Mouse (Mus musculus) right cerebral cortex, postnatal 36 days (tissue): Measurements from ENCODE around the gene Pkig.
A peak's percentile ranks its signal among the peaks of the same experiment; 100 is the strongest.

Source experiments
- DNase-seq, 2 experiments: peaks; one replicate each; pipeline ENCODE4 v3.0.0; 2022; ENCODE audit warnings: low spot score in 2 of 2, mixed read lengths in 1 of 2

The Pkig gene

DNA sequence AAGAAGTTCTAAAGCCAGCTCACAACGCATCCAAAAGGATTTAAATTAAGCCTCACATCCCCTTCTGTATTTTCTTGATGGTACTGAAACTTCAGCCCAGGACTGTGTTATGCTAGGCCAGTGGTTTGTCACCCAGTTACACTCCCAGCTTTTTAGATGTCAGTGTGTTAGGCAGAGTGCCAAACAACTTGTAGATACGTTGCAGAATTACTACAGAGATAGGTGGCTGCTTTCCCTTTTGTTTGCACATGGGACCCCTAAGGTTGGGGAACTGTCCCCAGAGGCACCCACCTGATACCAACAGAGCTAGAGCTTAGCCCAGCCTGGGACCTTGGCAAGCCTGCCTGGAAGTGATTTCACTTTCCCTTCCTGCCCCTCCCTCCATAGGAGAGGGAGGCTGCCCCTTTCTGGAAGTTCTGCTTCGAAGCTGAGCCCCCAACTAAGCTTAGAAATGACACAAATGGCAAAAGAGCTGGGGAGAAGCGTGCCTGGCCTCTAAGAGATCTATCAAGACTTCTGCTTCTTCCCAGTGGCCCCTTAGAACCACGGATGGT is 52.5 kb downstream of the Pkig start:
- no peak for DNase-seq

DNA sequence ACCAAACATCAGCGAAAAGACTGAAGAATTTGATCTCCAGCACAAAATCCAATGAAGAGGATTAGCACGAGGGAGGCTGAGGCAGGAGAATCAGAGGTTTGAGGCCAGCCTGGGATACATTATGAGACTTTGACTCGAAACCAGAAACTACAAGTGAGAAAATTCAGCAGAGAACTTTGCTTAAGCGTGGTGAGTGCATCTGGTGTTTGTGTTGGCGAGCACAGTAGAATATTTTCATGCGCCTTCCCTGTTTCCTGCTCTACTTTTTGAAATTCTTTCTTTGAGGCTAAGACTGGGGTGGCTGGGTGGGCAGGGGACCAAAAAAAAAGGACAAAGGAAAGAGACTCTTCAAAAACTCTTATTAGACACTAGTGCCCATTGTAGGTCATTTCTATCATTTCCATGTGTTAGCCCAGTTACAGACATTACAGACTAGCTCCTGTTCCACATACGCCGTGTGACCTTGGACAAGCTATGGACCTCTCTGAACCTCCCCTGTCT is 53.2 kb downstream of the Pkig start:
- DNase-seq: no peak

DNA sequence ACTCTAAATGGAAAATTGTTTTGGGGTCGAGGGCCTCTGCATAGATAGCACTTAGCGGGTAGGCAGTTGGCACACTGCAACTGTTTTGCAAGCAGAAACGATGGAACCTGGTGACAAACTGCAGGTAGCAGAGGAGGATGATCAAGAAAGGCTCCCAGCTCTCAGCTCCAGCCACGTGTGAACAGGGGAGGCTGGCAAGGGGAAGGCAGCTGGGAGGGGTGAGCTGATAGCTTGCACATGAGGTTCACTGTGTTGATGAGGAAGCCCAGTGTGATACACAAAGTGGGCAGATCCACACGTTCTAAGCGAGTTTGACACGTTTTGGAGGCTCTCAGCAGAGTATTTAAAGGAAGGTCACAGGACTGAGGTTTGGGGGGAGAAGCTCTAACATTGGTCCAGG is 54.3 kb downstream of the Pkig start:
- DNase-seq: no peak

DNA sequence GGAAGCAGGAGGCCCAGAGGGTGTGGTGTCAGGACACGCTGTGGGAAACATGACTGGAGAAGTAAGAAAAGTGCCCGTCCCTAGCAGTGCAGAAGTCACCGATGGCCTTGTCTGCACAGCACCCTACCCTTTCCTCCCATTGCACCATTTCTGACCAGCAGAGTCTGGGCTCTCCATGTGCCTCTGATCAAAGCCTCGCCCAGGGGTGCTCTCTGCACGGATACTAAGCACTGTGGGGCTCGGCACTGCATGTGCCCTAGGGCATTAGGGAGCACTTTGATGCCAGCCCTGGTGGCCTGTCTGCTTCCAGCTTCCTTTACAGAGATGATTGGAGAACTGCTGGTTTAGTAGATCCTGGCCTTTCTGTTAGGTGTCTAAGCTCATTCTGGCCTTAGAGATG is 54.7 kb downstream of the Pkig start:
- DNase-seq: no peak

DNA sequence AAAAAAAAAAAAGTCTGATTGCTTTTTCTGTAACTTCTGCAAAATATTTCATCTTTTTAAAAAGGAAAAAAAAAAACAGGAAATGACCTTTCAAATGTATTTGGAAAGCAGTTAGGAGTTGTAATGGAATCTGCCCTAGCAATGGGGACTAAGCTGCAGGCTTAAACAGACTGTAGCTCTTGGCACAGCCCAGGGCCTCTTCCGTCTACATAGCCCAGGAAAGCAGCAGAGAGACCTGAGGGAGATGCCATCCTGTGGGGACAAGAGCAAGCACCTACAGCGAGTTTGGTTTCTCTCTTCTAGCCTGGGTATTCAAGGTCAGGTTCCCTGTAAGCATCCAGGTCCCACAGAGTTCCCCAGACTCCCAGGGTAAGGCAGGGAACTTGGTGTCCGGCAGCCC is 55.2 kb downstream of the Pkig start:
- no peak for DNase-seq

DNA sequence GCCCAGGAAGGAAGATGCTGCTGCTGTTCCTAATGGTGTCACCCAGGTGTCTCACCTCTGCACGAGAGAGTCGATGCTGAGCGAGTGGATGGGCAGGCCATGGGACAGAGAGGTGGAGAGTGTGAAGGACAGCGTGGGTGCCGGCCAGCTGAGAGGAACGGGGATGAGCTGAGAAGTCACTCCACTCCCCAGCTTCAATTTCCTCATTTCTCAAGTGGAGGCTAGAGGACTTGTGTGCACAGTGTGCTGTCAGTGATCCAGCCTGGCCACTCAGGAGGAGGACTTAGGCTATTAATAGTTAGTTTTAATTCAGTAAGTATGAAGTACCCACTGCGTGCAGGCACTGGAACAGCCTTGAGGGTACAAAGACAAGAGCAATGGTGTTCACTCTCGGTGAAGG is 58.3 kb downstream of the Pkig start:
- no peak for DNase-seq

DNA sequence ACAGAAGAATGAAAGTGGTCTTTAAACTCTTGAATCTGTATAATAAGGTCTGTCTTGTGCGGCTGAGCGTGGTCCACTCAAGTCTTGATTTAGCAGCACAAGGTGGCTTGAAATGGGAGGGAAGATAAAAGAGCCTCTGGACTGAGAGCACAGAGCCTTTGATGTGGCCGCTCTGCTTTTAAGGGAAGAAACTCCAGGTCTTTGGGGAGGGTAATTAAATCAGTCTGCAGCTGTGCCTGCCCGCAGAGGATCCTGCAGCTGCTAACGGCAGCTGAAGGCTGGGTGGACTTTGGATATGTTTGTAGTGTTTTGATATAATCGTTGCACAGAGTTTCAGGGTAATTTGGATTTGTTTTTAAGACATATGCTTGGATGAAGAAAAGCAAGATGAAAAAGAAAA is 58.7 kb downstream of the Pkig start:
- no peak for DNase-seq

DNA sequence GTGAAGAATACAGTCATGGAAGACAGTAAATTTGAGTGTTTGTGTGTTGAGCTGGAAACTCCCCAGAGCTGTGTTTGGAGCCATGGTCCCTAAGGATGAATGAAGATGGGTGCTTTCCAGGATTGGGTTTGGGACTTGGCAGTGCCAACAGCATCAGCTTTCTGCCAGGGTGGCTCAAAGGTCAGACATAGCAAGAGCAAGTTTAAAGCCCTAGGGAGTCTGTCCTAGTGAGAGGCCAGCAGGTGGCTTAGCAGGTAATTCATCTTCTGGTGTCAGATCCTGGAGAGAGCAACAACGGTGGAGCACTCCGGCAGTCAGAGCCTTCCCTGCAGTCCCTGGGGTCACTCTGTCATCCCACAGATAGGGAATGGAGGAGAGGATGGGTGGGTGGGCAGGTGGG is 60.3 kb downstream of the Pkig start:
- no peak for DNase-seq

DNA sequence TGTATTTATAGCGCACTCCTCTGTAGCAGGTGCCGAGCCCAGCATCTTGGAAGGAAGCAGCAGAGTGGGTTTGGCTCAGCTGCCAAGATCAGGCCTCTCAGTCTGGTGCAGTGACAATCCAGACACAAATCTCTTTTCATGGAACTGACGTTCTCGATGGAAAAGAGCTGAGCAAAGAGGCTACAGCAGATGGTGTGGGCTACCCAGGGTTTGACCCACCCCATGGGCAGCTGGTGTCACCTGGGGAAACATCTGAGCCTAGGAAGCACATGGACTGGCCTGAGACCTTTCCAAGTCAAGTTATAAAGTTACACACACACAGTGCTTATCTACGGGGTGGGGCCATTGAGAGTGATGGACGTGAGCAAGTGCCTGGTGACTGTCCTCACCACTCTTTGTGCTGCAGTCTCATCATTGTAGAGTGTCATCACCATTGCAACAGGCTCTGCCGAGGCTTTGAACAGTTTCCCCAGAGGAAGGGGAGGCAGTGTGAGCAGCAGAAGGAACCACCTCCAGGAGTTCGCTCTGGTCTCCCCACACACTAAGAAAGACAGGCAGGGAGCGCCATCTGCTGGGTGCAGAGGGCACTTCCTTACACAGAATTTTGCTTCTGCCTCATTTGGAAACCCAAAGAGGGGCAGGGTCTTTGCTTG is 60.9 kb downstream of the Pkig start:
- DNase-seq: peak; percentile 68 to 75

DNA sequence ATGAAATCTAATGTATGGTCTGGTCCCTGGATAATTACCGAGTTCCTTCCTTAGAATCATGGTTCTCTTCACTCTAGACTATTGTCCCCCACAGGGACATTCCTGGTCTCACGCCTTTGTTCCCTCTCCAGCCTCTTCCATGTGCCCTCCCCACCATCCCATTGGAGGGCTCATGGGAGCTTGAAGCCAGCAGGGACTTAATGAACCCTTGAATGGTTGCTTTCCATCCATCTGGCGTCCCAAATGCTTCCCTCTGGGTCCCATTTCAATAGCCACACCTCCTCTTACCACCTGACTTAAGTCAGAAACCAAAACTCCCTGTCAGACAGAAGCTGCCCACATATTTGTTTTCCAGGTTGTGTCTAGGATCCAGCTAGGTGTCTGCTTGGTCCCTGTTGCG is 61.4 kb downstream of the Pkig start:
- no peak for DNase-seq

DNA sequence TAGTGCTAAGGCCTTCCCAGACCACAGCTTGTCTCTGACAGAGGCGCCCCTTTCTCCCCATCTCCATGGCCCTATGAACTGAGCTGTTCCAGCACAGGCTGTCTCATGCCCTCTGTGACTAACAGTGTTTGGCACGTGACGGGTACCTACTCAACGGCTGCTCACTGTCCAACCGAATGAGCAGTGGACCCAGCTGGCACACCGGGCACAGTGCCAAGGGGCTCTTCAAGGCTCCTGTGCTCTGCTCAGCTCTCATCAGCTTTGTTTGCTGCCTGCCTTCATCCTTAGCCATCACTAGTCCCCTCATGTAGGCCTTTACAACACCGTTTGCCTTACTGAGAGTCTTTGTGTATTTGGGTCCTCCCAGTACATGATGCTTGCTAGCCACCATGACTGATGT is 64.4 kb downstream of the Pkig start:
- peak; percentile 57 to 64 for DNase-seq

DNA sequence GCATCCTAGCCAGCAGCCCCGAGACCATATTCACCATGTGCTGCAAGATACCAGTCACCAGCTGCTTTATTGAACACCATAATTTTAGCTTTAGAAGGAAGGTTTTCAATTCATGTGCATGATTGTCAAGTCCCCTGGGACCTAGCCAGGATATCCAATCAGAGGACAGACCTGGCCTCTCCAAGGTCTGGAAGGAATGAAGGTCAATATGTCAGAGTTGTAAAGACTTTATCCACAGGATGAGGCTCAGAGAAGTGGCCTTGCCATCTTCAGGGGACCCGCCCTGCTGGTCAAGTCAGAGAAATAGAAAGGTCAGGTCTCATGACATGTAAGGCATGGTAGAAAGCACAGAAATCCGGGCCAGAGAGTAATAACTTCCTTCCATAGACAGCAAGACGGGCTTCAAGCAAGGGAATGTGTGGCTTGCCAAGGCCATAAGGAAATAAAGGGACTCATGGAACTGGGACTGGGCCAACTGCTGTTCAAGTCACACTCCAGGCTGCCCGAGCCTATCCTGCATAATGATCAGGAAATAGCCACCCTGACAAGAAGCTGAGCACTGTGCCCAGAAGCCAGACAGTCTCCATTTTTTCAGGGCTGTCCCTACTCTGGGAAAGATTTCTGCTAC is 68.7 kb downstream of the Pkig start:
- no peak for DNase-seq

DNA sequence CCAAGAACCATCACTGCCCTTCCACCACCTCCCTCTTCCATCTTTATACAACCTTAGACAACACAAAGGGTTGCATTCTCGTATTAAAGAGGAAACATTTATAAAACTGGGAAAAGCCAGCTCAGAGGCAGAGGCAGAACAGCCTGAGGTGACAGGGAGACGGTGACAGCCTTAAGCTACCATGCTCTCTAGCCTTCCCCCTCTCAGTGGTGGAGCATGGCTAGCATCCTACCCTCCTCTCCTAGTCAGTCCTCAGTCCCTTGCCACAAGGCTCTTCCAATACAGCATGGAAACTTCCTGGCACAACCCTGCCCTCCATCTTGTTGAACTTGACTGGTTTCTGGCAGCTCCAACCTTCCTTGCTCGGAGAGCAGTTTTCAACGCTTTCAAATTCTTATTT is 70.1 kb downstream of the Pkig start:
- DNase-seq: no peak

DNA sequence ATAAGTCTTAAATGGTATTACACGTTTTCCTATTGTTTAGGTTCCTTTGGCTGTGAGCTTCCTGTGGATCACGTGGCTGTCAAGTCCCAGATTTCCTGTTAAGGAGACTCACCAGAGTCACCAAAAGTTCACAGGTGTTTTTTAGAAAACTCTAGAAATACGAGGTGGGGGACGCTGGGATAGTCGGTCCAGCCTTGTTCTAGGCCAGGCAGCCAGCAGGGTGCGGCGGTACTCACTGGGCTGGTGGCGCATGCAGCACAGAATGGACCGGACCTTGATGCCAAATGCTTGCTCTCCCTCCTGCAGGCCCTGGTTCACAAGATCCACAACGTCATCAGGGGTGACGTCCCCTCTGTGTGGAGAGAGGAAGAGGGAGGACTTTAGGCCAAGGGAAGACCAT is 73.8 kb downstream of the Pkig start:
- DNase-seq: no peak

DNA sequence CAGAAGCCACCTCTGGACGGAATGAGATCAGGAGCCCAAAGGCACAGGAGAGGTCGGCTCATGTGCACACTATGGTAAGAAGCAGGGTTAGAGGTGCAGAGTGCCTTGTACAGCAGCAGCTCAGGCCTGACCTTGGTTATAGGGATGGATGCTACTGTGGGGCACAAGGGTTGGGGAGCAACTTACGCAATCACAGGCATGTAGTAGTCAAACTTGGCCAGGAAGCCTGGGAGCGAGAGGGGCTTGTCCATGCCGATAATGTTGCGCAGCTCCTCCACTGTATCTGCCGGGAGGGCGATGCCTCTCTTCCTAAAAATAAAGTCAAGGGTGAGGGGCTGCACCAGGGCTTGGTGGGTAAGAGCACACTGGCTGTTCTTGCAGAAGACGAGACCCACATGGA is 77.0 kb downstream of the Pkig start:
- DNase-seq: no peak

DNA sequence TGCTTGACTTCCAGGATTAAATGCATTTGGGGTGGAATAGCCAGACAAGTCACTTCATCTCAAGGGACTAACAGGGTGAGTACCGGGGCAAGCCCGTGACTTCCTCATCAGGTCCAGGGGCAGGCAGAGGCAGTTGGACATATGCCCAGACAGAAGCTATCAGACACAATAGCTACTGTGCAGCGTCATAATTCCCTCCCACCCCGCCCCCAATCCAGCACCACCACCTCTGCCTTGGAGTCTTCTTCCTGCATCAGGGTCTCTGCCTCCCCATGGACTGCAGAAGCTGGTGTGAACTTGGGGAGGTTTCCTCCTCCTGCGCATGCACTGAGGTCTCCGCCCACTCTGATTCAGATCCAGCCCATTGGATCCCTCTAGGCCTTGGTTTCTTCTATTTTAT is 77.8 kb downstream of the Pkig start:
- no peak for DNase-seq

DNA sequence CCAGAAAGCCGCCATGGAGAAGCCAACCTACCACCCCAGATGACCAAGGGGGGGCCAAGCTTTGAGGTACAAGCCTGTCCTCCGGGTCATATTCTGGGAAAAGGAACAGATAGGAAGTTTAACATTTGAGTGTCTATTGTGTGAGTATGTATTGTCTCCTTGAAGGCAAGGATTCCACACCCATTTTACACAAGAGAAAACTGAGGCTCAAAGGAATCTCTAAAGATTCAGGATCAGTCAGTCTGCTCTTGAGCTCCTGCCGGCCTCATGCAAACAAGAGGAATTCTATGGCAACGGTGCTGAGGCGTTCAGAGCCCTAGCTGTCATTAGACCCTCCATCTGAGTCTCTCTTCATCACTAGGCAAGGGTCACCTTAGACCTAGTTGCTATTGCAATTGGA is 84.5 kb downstream of the Pkig start:
- no peak for DNase-seq

DNA sequence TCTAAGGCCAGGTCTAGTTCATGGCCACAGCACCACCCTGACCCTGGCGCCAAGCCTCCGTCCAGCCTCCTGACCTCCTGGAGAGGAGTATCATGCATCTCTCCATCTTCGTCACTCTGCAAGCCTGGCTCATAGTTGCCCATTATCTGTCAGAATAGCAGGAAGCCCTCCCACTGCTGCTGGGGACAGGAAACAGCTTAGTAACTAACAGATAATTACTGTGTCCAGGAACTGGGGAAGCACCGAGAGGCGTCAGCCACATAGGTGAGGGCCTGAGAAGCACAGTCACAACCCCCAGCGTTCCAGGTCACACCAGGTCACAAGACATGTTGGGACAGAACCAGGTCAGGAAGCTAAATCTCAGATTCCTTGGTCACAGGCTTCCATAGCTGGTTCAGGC is 85.2 kb downstream of the Pkig start:
- no peak for DNase-seq

DNA sequence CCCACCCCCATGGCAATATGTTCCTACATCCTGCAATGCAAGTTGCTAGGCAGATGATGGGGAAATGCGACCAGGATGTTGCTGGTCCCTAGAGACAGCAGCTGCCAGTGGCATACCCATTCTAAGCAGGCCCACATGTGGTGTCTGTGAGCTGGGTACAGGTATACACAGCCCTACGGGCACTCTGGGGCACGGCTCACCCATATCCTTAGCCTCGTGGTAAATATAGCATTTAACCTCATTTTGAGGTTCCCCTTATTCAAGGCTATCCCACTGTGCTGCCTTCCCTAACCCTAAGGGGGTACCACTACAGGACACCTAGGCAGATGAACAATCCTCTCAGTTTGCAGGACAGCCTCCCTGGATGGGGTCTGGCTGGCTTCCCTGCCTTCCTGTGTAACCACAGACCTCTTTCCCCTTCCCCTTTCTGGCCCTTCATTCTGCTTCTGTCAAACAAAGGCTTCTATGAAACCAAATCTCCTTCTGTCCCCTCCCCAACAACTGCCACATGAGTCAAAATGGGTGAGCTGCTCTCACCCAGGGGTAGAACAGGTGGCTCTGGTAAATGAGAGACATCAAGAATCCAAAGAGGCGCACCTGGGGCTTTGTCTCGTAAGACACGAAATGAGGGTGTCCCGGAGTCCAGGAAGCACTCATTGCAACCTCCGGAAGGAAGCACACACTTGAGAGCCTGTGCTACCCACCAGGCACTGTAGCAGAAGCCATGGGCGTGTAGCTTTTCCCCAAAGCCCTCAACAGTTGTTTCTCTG is 86.8 kb downstream of the Pkig start:
- no peak for DNase-seq

DNA sequence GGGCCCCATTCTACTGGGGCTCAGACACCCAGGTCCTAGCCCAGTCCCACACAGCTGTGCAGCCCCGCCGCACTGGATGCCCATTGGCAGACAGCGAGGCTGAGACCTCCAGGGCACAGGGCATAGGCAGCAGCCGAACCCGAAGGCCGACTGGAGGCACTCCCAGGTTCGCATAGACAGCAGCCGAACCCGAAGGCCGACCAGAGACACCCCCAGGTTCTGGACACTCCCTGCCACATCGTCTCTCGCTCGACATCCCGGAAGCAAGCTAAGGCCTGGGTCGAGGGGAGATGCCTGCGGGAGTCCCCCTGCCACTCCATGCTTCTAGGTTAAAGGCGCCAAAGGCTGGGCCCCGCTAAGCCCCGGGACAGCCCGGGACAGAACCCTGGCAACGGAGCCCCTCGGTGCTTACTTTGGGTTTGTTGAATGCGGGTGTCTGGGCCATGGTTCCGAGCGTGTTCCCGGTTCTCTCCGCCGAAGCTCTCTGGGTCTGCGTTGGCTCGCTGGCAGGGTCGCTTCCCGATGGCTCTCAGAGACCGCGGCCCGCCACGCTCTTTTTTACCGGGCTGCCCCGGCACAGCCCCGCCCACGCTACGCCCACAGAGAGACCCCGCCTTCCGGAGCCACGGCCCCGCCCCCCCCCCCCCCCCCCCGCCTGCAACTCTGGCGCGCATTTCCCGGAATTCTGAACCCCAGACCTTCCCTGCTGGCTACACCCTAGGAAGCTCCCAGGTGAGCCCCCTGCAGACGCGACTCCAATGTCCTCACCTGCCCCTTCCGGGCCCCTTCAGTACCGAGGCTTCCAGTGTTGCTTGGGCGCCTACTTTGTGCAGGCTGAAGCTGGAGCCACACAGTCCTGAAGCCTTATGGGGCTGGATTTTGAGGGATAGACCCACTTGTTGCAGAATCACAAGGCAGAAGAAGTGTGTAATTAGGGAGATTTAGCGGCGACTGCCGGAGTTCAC is 91.7 kb downstream of the Pkig start, which contains the start of gene Ada:
Gene Ada (minus strand): TSS at position 593 of the 965 bp plus-strand sequence.
- no peak for DNase-seq

DNA sequence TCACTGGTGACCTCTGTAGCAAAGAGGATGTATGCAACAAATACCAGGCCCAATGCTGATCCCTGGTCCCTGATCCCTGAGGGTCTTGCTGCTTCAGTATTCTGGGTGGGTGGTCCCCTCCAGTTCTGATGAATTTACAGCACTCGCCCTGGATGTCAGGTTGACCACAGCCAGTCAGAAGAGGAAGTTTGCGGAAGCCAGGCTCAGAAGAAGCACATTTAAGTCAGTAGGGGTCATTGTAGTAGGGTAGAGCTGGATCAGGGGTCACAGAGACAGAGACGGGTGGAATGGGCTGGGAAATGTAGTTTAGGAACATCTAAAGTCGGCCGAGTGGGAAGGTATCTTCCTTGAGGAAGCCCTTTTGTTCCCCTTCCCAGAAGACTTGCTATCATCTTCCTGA is 96.0 kb downstream of the Pkig start:
- no peak for DNase-seq
